Mouse (Mus musculus): ENCODE results near the gene Prlhr.

DNA sequence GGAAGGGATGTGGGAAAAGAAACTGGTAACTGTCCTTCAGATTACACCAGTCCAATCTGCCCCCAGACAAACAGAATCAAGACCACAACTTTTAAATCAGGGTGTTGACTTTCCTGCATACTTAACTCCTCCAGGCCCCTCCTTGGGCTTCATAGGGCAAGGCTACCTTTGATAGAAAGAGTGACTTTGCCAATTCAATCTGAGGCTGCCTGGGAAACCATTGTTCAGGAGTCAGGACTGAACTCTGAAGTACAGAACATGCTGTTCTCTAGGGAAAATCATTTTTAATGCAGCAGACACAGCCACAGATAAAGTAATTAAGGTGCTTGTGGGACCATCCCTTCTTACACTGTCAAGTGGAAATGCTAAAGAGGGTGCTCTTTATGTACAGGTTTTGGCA, 27.6 kb downstream of the Prlhr start:
- TF ChIP-seq MAFK (IDR thresholded peaks at IDR 0.05; ENCODE audit: insufficient read depth, low read depth, low read length) (no peak), ZNF384 (IDR thresholded peaks at IDR 0.05; ENCODE audit: low read depth, low read length) (no peak), HCFC1 (IDR thresholded peaks at IDR 0.05; ENCODE audit: borderline replicate concordance, insufficient read depth, low read length) (no peak), CHD2 (IDR thresholded peaks at IDR 0.05; ENCODE audit: low read depth, low read length) (no peak)

Measured in ES-E14 (cell line).